Mouse (Mus musculus) naive thymus-derived CD4-positive, alpha-beta T cell, adult 2 months (primary cell): ENCODE results near the gene Cxcl10.
"Not testable (repeated sequence)": the region's sequence is repeated elsewhere in the genome, so short reads cannot be mapped to it uniquely, and the experiment has no call there.

Experiments used
- DNase-seq: peaks from one replicate; pipeline ENCODE4 v3.0.0-alpha.2; 2011; ENCODE audit warnings: low read depth

The Cxcl10 gene

GRCm38 (mm10) chr5:92369151-92369994 is 20.7 kb upstream of the Cxcl10 start:
- no peak for DNase-seq

- no peak for DNase-seq
Measured at GRCm38 (mm10) chr5:92368392-92368791, 19.7 kb upstream of the Cxcl10 start.

GRCm38 (mm10) chr5:92366565-92366964 is 17.9 kb upstream of the Cxcl10 start:
- DNase-seq: no peak

GRCm38 (mm10) chr5:92365146-92365705 is 16.5 kb upstream of the Cxcl10 start:
- DNase-seq: no peak

- no peak for DNase-seq
Measured at GRCm38 (mm10) chr5:92364011-92364410, 15.3 kb upstream of the Cxcl10 start.

GRCm38 (mm10) chr5:92363179-92363578 is 14.5 kb upstream of the Cxcl10 start:
- no peak for DNase-seq

GRCm38 (mm10) chr5:92358767-92359455 is 10.2 kb upstream of the Cxcl10 start:
- DNase-seq: no peak

- DNase-seq: no peak
Measured at GRCm38 (mm10) chr5:92358033-92358432, 9.3 kb upstream of the Cxcl10 start.

GRCm38 (mm10) chr5:92353517-92353916 is 4.8 kb upstream of the Cxcl10 start:
- peak; percentile 71 for DNase-seq

- DNase-seq: not testable (repeated sequence)
Measured at GRCm38 (mm10) chr5:92352716-92353115, 4.0 kb upstream of the Cxcl10 start.

- DNase-seq: no peak
Measured at GRCm38 (mm10) chr5:92349731-92350130, 1.0 kb upstream of the Cxcl10 start.

GRCm38 (mm10) chr5:92345006-92345405 is 3.7 kb downstream of the Cxcl10 start:
- no peak for DNase-seq

- no peak for DNase-seq
Measured at GRCm38 (mm10) chr5:92340606-92341005, 8.1 kb downstream of the Cxcl10 start.

GRCm38 (mm10) chr5:92336743-92337142 is 11.9 kb downstream of the Cxcl10 start:
- DNase-seq: no peak

- no peak for DNase-seq
Measured at GRCm38 (mm10) chr5:92332359-92332840, 16.3 kb downstream of the Cxcl10 start.

GRCm38 (mm10) chr5:92331635-92332338 is 16.9 kb downstream of the Cxcl10 start, which contains the start of gene Art3:
TSS of gene Art3 (plus strand) at chr5:92331827.
- no peak for DNase-seq

- no peak for DNase-seq
Measured at GRCm38 (mm10) chr5:92331122-92331521, 17.6 kb downstream of the Cxcl10 start.

- DNase-seq: no peak
Measured at GRCm38 (mm10) chr5:92327929-92328328, 20.8 kb downstream of the Cxcl10 start, which contains the start of gene Cxcl9. TSS of gene Cxcl9 (minus strand) at chr5:92328079.

- peak; percentile 19 for DNase-seq
Measured at GRCm38 (mm10) chr5:92327367-92327766, 21.3 kb downstream of the Cxcl10 start.

GRCm38 (mm10) chr5:92323264-92323663 is 25.4 kb downstream of the Cxcl10 start:
- DNase-seq: no peak

GRCm38 (mm10) chr5:92322612-92323011 is 26.1 kb downstream of the Cxcl10 start:
- DNase-seq: no peak
